Mouse (Mus musculus) myocyte (in vitro differentiated cells): Measurements from ENCODE around the gene Alad. TPM values are rescaled to one million over a fixed set of nuclear protein-coding genes. Genes with fewer than 3 reads are reported as not detected.

Source experiments
- H3K27me3 ChIP-seq: one replicate; pipeline ENCODE4 v1.6.1; 2011; ENCODE audit not compliant: control insufficient read depth, insufficient read depth, insufficient read length
- H3K36me3 ChIP-seq: one replicate; pipeline ENCODE4 v1.6.1; 2011; ENCODE audit not compliant: control insufficient read depth, insufficient read depth
- H3K4me2 ChIP-seq: one replicate; pipeline ENCODE4 v1.6.1; 2011; ENCODE audit warnings: low read depth, control low read depth
- H3K4me3 ChIP-seq: one replicate; pipeline ENCODE4 v1.5.1; 2011; ENCODE audit warnings: mild to moderate bottlenecking, control low read depth, moderate library complexity
- H3K79me2 ChIP-seq: one replicate; pipeline ENCODE4 v1.6.1; 2011; ENCODE audit not compliant: control insufficient read depth, insufficient read depth
- H3ac ChIP-seq: one replicate; pipeline ENCODE4 v1.6.1; 2011; ENCODE audit not compliant: control insufficient read depth, insufficient read length
- CEBPB ChIP-seq: IDR thresholded peaks from 2 replicates; pipeline ENCODE4 v1.6.1; 2011; ENCODE audit warnings: mild to moderate bottlenecking, moderate library complexity; ENCODE audit not compliant: poor library complexity, insufficient read depth, severe bottlenecking
- E2F4 ChIP-seq: IDR thresholded peaks from one replicate; pipeline ENCODE4 v1.6.1; 2011; ENCODE audit warnings: mild to moderate bottlenecking, control low read depth, moderate library complexity; ENCODE audit not compliant: insufficient read depth
- MAX ChIP-seq: IDR thresholded peaks from one replicate; pipeline ENCODE4 v1.6.1; 2011; ENCODE audit warnings: low read depth, mild to moderate bottlenecking, control low read depth
- MYOD1 ChIP-seq, 3 experiments: IDR thresholded peaks; one replicate each; pipeline ENCODE4 v1.6.1; 2011; ENCODE audit warnings: control low read depth in 2 of 3, low read depth in 2 of 3, mild to moderate bottlenecking in 2 of 3, moderate library complexity in 1 of 3; ENCODE audit not compliant: insufficient read length in 2 of 3, control insufficient read depth in 1 of 3
- MYOG ChIP-seq, 3 experiments: IDR thresholded peaks; one replicate each; pipeline ENCODE4 v1.6.1; 2011; ENCODE audit warnings: control low read depth in 2 of 3, low read depth in 2 of 3, mild to moderate bottlenecking in 2 of 3; ENCODE audit not compliant: insufficient read length in 2 of 3, control insufficient read depth in 1 of 3, insufficient read depth in 1 of 3
- POLR2A ChIP-seq: IDR thresholded peaks from one replicate; pipeline ENCODE4 v1.6.1; 2011; ENCODE audit warnings: low read depth, mild to moderate bottlenecking, control low read depth, moderate library complexity; ENCODE audit not compliant: insufficient read length
- POLR2AphosphoS2 ChIP-seq: IDR thresholded peaks from one replicate; pipeline ENCODE4 v1.6.1; 2011; ENCODE audit warnings: low read depth, control low read depth; ENCODE audit not compliant: insufficient read length
- REST ChIP-seq: IDR thresholded peaks from one replicate; pipeline ENCODE4 v1.6.1; 2011; ENCODE audit warnings: mild to moderate bottlenecking, control low read depth, moderate library complexity; ENCODE audit not compliant: insufficient read depth, insufficient read length
- SRF ChIP-seq: IDR thresholded peaks from one replicate; pipeline ENCODE4 v1.6.1; 2011; ENCODE audit warnings: low read depth; ENCODE audit not compliant: control insufficient read depth, insufficient read length
- TCF12 ChIP-seq: IDR thresholded peaks from one replicate; pipeline ENCODE4 v1.6.1; 2011; ENCODE audit warnings: mild to moderate bottlenecking, control low read depth; ENCODE audit not compliant: poor library complexity, insufficient read depth, severe bottlenecking
- TCF3 ChIP-seq: IDR thresholded peaks from one replicate; pipeline ENCODE4 v1.6.1; 2011; ENCODE audit warnings: low read depth, control low read depth; ENCODE audit not compliant: insufficient read length
- USF1 ChIP-seq: IDR thresholded peaks from one replicate; pipeline ENCODE4 v1.6.1; 2011; ENCODE audit warnings: low read depth, mild to moderate bottlenecking, control low read depth, moderate library complexity
- polyA plus RNA-seq: library from polyadenylated mRNA; unstranded; fragments of >200 nt; fragmentation: generic; extraction: Trizol; gene quantifications from one replicate; pipeline ENCODE4 v1.2.1, GENCODE M21; 2012; ENCODE audit warnings: missing spikeins

Alad gene
- polyA plus RNA-seq, 1 experiment = 89.6 TPM

DNA sequence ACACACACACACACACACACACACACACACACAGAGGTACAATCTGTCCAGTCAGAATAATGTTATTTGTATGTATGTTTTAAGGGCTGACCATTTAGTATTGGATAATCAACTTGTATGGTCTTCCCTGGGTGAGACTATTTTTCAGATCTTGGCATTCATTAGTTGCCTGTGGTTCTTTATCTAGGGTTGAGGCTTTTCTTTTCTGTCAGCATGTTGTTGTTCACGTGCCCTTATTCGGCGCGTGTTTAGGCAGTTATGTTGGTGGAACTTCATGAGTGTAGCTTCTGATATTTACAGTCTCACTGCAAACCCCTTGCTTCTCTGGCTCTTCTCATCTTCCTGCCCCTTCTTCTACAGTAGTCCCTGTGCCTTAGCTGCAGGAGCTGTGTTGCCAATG lies 7.9 kb upstream of the Alad start:
- Histone ChIP-seq H3ac (no peak overlapping the region), H3K36me3 (no peaks in the 10 kb centered on the region), H3K79me2 (peaks cover 8% of the 10 kb centered on the region), H3K4me3 (no peak overlapping the region), H3K4me2 (no peak overlapping the region), H3K27me3 (no peaks in the 10 kb centered on the region)
- TF ChIP-seq E2F4 (no peak), POLR2A (no peak), SRF (no peak), TCF3 (no peak), TCF12 (no peak), CEBPB (no peak), MAX (no peak), USF1 (no peak), MYOD1 (IDR thresholded peaks at IDR 0.05; ENCODE audit: control insufficient read depth in 1 of 3, insufficient read length in 2 of 3, low read depth in 2 of 3) (no peak), POLR2AphosphoS2 (no peak), MYOG (IDR thresholded peaks at IDR 0.05; ENCODE audit: control insufficient read depth in 1 of 3, insufficient read depth in 1 of 3, insufficient read length in 2 of 3, low read depth in 2 of 3) (no peak), REST (no peak)

DNA sequence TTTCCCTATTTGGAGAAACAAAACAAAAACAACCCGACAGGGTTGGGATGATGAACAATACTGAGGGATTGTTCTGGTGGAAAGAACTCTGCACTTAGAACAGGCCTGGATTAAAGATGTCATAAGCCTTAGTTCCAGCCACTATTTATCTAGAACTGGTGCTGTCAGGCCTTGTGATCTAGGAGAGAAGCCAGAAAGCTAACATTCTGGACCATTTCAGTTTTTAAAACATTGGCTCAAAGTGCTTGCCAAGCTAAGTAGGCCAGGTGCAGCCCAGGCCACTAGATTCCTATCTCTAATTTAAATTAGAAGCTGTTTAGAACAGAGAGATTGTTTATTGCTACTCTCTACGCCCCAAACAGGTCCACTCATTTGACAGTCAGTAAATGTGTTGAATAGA lies 6.5 kb upstream of the Alad start:
- no peaks in the 10 kb centered on the region for H3K27me3 ChIP-seq
- H3ac ChIP-seq = no peak overlapping the region
- TF ChIP-seq E2F4 (no peak), POLR2AphosphoS2 (no peak), CEBPB (no peak), TCF12 (no peak), MYOG (IDR thresholded peaks at IDR 0.05; ENCODE audit: control insufficient read depth in 1 of 3, insufficient read depth in 1 of 3, insufficient read length in 2 of 3, low read depth in 2 of 3) (no peak), MAX (no peak), TCF3 (no peak), SRF (no peak), MYOD1 (IDR thresholded peaks at IDR 0.05; ENCODE audit: control insufficient read depth in 1 of 3, insufficient read length in 2 of 3, low read depth in 2 of 3) (no peak)
- no peak overlapping the region for H3K4me2 ChIP-seq
- H3K4me3 ChIP-seq = no peak overlapping the region
- no peaks in the 10 kb centered on the region for H3K36me3 ChIP-seq
- peaks cover 8% of the 10 kb centered on the region for H3K79me2 ChIP-seq

DNA sequence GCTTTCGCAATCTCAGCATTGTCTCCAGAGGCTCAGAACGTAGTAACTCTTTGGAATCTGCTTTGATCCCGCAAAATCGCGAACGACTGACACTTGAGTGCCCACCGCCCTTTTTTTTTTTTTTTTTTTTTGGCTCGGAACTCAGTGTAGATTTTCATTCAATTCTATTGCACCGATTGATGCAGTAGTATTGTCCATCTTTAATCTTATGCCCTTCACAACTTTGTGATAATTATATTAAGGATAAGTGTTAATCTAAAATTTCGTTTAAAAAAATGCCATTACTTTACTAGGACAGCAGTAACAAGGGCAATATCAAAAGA lies 5.7 kb upstream of the Alad start:
- TF ChIP-seq TCF12 (no peak), CEBPB (peak; percentile 92)
- H3K4me3 ChIP-seq = peak overlapping the region; percentile 59
- peak overlapping the region; percentile 48 for H3K4me2 ChIP-seq
- H3ac ChIP-seq = peak overlapping the region; percentile 33
- H3K36me3 ChIP-seq = no peaks in the 10 kb centered on the region
- H3K27me3 ChIP-seq = no peaks in the 10 kb centered on the region
- H3K79me2 ChIP-seq = peaks cover 8% of the 10 kb centered on the region

DNA sequence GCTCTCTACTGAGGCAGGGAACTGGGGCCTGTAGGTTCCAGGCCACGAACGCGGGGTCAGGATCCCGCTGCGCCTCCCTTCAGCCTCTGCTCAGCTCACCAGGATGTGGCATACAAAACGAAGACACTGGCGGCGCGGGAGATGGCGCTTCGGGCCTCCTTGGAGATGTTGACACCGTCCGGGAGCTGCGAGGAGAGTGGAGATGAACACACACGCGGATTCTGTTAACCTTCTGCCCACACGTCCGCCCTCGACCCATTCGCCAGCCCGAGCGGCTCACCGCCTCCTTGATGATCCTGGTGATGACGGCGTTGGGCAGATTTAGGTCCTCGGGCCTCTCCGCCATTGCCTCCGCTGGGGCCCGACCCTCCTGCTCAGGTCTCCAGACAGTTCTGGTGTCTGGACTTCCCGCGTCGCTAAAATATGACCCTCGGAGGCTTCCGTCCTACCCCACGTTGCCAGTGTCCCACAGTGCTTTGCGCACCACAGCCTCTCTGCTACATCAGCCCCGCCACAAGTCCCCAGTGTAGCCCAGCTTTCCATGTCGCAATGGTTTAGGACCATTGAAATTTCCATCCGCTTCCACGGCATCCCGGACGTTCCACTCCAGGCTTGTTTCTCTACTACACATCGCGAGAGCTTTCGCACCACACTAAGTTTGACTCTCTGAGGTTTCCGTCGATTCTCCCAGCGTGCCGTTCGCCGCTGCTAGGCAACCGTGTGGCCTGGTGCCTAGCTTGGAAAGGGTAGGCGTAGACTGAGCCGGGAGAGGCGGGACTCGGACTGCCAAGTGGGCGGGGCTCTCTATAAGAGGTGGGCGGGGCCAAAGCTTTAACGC lies 5.2 kb upstream of the Alad start, which contains the start of the genes Pole3 and 4933430I17Rik:
Gene Pole3, minus strand, starts transcription at position 418 of the 838 bp plus-strand sequence.
Gene 4933430I17Rik, plus strand, starts transcription at position 719 of the 838 bp plus-strand sequence.
- Histone ChIP-seq H3K36me3 (no peaks in the 10 kb centered on the region), H3K79me2 (peaks cover 8% of the 10 kb centered on the region), H3K4me2 (peak within 1 kb of the TSS; percentile 86), H3ac (peak within 1 kb of the TSS; percentile 33), H3K27me3 (no peaks in the 10 kb centered on the region), H3K4me3 (peak within 1 kb of the TSS; percentile 59)
- TF ChIP-seq TCF3 (no peak), MAX (no peak), REST (no peak), POLR2AphosphoS2 (no peak), USF1 (peak; percentile 56), SRF (peak; percentile 55), E2F4 (peak; percentile 96)

DNA sequence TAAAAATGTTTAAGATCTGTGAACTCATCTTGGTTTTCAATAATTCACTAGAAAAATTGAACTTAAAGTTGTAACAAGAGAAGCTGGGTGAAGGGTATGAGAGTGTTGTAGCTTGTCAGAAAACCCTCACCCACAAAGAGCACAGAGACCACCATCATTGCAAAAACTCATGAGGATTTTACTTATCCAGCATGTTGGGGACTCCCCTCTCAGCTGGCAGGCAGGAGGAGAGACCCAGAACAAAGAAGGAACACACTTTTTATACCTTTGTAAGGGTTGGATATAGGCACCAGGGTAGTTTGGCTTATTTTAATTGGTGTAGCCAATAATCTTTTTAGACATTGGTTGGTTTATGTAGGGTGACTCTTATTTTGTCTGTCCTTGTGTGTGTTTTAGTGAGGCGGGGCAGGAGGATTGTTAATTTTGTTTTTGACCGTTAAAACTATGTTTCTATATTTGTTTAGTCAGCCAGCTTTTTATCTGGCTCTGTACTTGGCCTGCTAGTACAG lies 1.2 kb upstream of the Alad start:
- Histone ChIP-seq H3K27me3 (no peaks in the 10 kb centered on the region), H3K79me2 (peaks cover 8% of the 10 kb centered on the region), H3K36me3 (no peaks in the 10 kb centered on the region), H3ac (no peak overlapping the region), H3K4me3 (peak overlapping the region; percentile 63), H3K4me2 (peak overlapping the region; percentile 91)
- TF ChIP-seq USF1 (no peak), E2F4 (no peak), MYOD1 (IDR thresholded peaks at IDR 0.05; ENCODE audit: control insufficient read depth in 1 of 3, insufficient read length in 2 of 3, low read depth in 2 of 3) (no peak), MYOG (IDR thresholded peaks at IDR 0.05; ENCODE audit: control insufficient read depth in 1 of 3, insufficient read depth in 1 of 3, insufficient read length in 2 of 3, low read depth in 2 of 3) (no peak), SRF (no peak), POLR2A (no peak), TCF12 (no peak), MAX (no peak), REST (no peak), CEBPB (no peak), POLR2AphosphoS2 (no peak), TCF3 (no peak)
